Mouse (Mus musculus) kidney, adult 2 months (tissue): ENCODE results near the gene 1500009C09Rik.

Experiments
- CTCF ChIP-seq: fragments of 200-500 bp; conservative IDR thresholded peaks from 2 replicates; pipeline ENCODE4 v1.5.1; 2011; ENCODE audit warnings: low read depth, mild to moderate bottlenecking, control low read depth, low read length, moderate library complexity, mixed read lengths; ENCODE audit not compliant: insufficient read depth, insufficient read length
- POLR2A ChIP-seq: fragments of 200-500 bp; IDR thresholded peaks from one replicate; pipeline ENCODE4 v1.6.1; 2011; ENCODE audit warnings: low read depth, low read length, control low read depth

DNA sequence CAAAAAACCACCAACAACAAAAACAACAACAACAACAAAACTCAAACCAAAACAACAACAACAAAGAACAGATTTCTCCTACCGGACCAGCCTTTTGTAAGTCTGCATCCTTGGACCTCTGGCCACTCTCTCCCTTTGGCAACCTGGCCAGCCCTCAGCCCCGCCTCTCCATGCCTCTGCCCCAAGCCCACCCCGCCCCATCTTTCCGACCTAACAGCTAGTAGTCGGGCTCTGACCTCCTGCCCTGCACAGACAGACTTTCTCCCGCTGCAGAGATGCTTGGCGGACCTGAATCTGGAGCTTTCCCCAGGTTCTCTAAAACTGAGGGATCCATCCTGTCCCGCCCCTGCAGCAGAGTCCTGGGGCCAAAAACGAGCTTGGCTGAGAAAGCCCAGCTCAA lies 34.2 kb upstream of the 1500009C09Rik start:
- no peak for TF ChIP-seq CTCF
- TF ChIP-seq POLR2A, result no peak
